Mouse (Mus musculus) heart, adult 2 months (tissue): ENCODE measurements at regions not wholly inside any gene's neighbourhood (a gene's known extent, or its start where the extent isn't known, plus 50 kb on each side); places are given as distances from the start of the nearest gene placed in this dataset.

Experiments
- CTCF ChIP-seq: fragments of 200-600 bp; IDR thresholded peaks from 2 replicates; pipeline ENCODE4 v1.8.1; 2022; ENCODE audit warnings: antibody characterized with exemption, mild to moderate bottlenecking, moderate library complexity
- POLR2A ChIP-seq: fragments of 200-500 bp; IDR thresholded peaks from 2 replicates; pipeline ENCODE4 v1.6.1; 2011; ENCODE audit warnings: mild to moderate bottlenecking, low read depth, low read length, control low read depth; ENCODE audit not compliant: insufficient read depth

- TF ChIP-seq CTCF: no peak
- no peak for TF ChIP-seq POLR2A
Measured at GRCm38 (mm10) chr8:12152825-12153224, 125.8 kb upstream of the A230072I06Rik start.
